Mouse (Mus musculus) lung, postnatal 0 days (tissue): ENCODE data around the gene Zfp275.

ENCODE experiments used
- CTCF ChIP-seq: IDR thresholded peaks from 2 replicates; pipeline ENCODE4 v1.5.1; 2016; ENCODE audit warnings: antibody characterized with exemption, mild to moderate bottlenecking
- EP300 ChIP-seq: IDR thresholded peaks from 2 replicates; pipeline ENCODE4 v1.6.1; 2016; ENCODE audit warnings: antibody characterized with exemption, mild to moderate bottlenecking, control low read depth

DNA sequence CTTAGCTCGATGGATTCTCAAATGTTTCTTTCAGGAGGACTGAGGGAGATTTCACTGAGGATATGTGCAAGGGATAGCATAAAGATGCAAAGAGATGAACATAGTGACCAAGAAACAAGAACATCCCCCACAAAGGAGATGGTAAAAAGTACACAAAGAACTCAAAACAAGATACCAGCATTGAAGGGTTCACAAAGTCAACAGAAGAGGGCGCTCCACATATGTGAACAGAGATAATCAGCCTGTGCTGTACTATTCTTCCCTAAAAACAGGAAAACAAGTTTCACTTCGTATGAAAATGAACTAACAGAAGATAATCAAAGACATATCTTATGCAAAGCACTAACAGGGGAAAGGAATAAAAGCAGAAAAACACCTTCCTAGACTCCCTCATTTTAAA is 29.9 kb upstream of the Zfp275 start:
- TF ChIP-seq CTCF (peak; percentile 68), EP300 (no peak)
